Mouse (Mus musculus) CH12.LX (cell line): ENCODE results near the gene Slc4a11. TPM values are rescaled to one million over a fixed set of nuclear protein-coding genes. Genes with fewer than 3 reads are reported as not detected.

Experiments
- DNase-seq: peaks from one replicate; pipeline ENCODE4 v3.0.0-alpha.2; 2013; ENCODE audit errors: extremely low read depth
- H3K27ac ChIP-seq: 2 replicates; pipeline ENCODE4 v1.5.1; 2012; ENCODE audit warnings: low read depth, mild to moderate bottlenecking, control low read depth, moderate library complexity; ENCODE audit not compliant: insufficient read depth
- H3K27me3 ChIP-seq: replicated peaks from 2 replicates; pipeline ENCODE3; 2012; ENCODE audit warnings: inconsistent platforms
- H3K36me3 ChIP-seq, 2 experiments: replicated peaks in 1 of 2; 2 replicates each; pipeline versions ENCODE3 to v1.6.1; 2012; ENCODE audit warnings: inconsistent platforms in 1 of 2, low read length in 1 of 2, mild to moderate bottlenecking in 1 of 2, mixed read lengths in 1 of 2, moderate library complexity in 1 of 2; ENCODE audit not compliant: control insufficient read depth in 1 of 2, insufficient read depth in 1 of 2
- H3K4me1 ChIP-seq, 2 experiments: 2 replicates each; pipeline ENCODE4 v1.6.1; 2012; ENCODE audit warnings: inconsistent platforms in 1 of 2, moderate library complexity in 1 of 2; ENCODE audit not compliant: insufficient read depth in 2 of 2, control insufficient read depth in 1 of 2
- H3K4me2 ChIP-seq: 2 replicates; pipeline ENCODE4 v1.6.1; 2012; ENCODE audit warnings: low read depth, mild to moderate bottlenecking, control low read depth; ENCODE audit not compliant: poor library complexity, insufficient read depth, severe bottlenecking
- H3K4me3 ChIP-seq, 3 experiments: fragments of 150-350 bp in 1 of 3; sonication (generic) in 1 of 3; replicated peaks in 1 of 3; 2 replicates each; pipeline versions ENCODE3 to v1.5.1; 2011 to 2012; ENCODE audit warnings: low read depth in 2 of 3, low read length in 2 of 3, mild to moderate bottlenecking in 2 of 3, moderate library complexity in 2 of 3, control low read depth in 1 of 3, improper control_type of control experiment in 1 of 3, inconsistent platforms in 1 of 3, mixed read lengths in 1 of 3; ENCODE audit not compliant: poor library complexity in 1 of 3
- H3K79me2 ChIP-seq: replicated peaks from 2 replicates; pipeline ENCODE4 v1.6.1; 2012; ENCODE audit warnings: mild to moderate bottlenecking, moderate library complexity; ENCODE audit not compliant: control insufficient read depth, poor library complexity, insufficient read depth, severe bottlenecking; ENCODE audit errors: extremely low read depth
- H3K9ac ChIP-seq: 2 replicates; pipeline ENCODE4 v1.6.1; 2012; ENCODE audit warnings: low read depth, mild to moderate bottlenecking, control low read depth, moderate library complexity; ENCODE audit not compliant: insufficient read depth
- H3K9me3 ChIP-seq: replicated peaks from 2 replicates; pipeline ENCODE3; 2012; ENCODE audit warnings: low read length, inconsistent platforms, mixed read lengths
- BHLHE40 ChIP-seq: IDR thresholded peaks from 2 replicates; pipeline ENCODE4 v1.6.1; 2011; ENCODE audit warnings: mild to moderate bottlenecking, low read depth, low read length, improper control_type of control experiment
- CHD1 ChIP-seq: IDR thresholded peaks from 2 replicates; pipeline ENCODE4 v1.6.1; 2012; ENCODE audit warnings: low read depth, low read length, improper control_type of control experiment, inconsistent platforms
- E2F4 ChIP-seq: IDR thresholded peaks from 2 replicates; pipeline ENCODE4 v1.6.1; 2011; ENCODE audit warnings: low read depth, low read length, improper control_type of control experiment; ENCODE audit not compliant: insufficient replicate concordance
- ETS1 ChIP-seq: conservative IDR thresholded peaks from 2 replicates; pipeline ENCODE4 v1.6.1; 2012; ENCODE audit warnings: low read depth, mild to moderate bottlenecking, inconsistent platforms, low read length, improper control_type of control experiment, moderate library complexity
- IRF4 ChIP-seq: IDR thresholded peaks from 2 replicates; pipeline ENCODE4 v1.6.1; 2014; ENCODE audit warnings: low read depth, mild to moderate bottlenecking, inconsistent platforms, low read length, improper control_type of control experiment
- JUND ChIP-seq: conservative IDR thresholded peaks from 2 replicates; pipeline ENCODE4 v1.6.1; 2011; ENCODE audit warnings: low read depth, low read length, improper control_type of control experiment
- KAT2A ChIP-seq: IDR thresholded peaks from 2 replicates; pipeline ENCODE4 v1.6.1; 2012; ENCODE audit warnings: low read length, improper control_type of control experiment, inconsistent platforms; ENCODE audit not compliant: insufficient replicate concordance
- MAFK ChIP-seq: IDR thresholded peaks from 2 replicates; pipeline ENCODE4 v1.6.1; 2011; ENCODE audit warnings: low read length, improper control_type of control experiment; ENCODE audit not compliant: insufficient replicate concordance
- MEF2A ChIP-seq: IDR thresholded peaks from 2 replicates; pipeline ENCODE4 v1.6.1; 2014; ENCODE audit warnings: low read depth, mild to moderate bottlenecking, inconsistent platforms, low read length, improper control_type of control experiment, borderline replicate concordance
- NELFE ChIP-seq: IDR thresholded peaks from 2 replicates; pipeline ENCODE4 v1.6.1; 2011; ENCODE audit warnings: low read depth, low read length, improper control_type of control experiment
- NRF1 ChIP-seq: IDR thresholded peaks from 2 replicates; pipeline ENCODE4 v1.6.1; 2014; ENCODE audit warnings: low read depth, mild to moderate bottlenecking, inconsistent platforms, low read length, improper control_type of control experiment, moderate library complexity
- POLR2A ChIP-seq: IDR thresholded peaks from 2 replicates; pipeline ENCODE4 v1.6.1; 2011; ENCODE audit warnings: low read depth, mild to moderate bottlenecking, improper control_type of control experiment, low read length
- RCOR1 ChIP-seq: conservative IDR thresholded peaks from 2 replicates; pipeline ENCODE4 v1.6.1; 2012; ENCODE audit warnings: low read depth, mild to moderate bottlenecking, inconsistent platforms, low read length, improper control_type of control experiment
- SMC3 ChIP-seq: IDR thresholded peaks from 2 replicates; pipeline ENCODE4 v1.6.1; 2011; ENCODE audit warnings: low read depth, low read length, improper control_type of control experiment
- TBP ChIP-seq: conservative IDR thresholded peaks from 2 replicates; pipeline ENCODE4 v1.6.1; 2011; ENCODE audit warnings: low read depth, low read length, improper control_type of control experiment
- TCF12 ChIP-seq: IDR thresholded peaks from 2 replicates; pipeline ENCODE4 v1.6.1; 2014; ENCODE audit warnings: low read depth, mild to moderate bottlenecking, inconsistent platforms, low read length, improper control_type of control experiment
- UBTF ChIP-seq: IDR thresholded peaks from 2 replicates; pipeline ENCODE4 v1.6.1; 2012; ENCODE audit warnings: low read depth, mild to moderate bottlenecking, inconsistent platforms, low read length, improper control_type of control experiment, moderate library complexity
- USF1 ChIP-seq: IDR thresholded peaks from 2 replicates; pipeline ENCODE4 v1.6.1; 2014; ENCODE audit warnings: low read depth, mild to moderate bottlenecking, inconsistent platforms, low read length, improper control_type of control experiment
- ZC3H11A ChIP-seq: IDR thresholded peaks from 2 replicates; pipeline ENCODE4 v1.6.1; 2012; ENCODE audit warnings: low read depth, mild to moderate bottlenecking, inconsistent platforms, low read length, improper control_type of control experiment
- ZNF384 ChIP-seq: IDR thresholded peaks from 2 replicates; pipeline ENCODE4 v1.6.1; 2012; ENCODE audit warnings: low read depth, low read length, improper control_type of control experiment, inconsistent platforms
- dilution Hi-C: fragments of 300-500 bp; cut with MboI; formaldehyde crosslinking; loops from 2 replicates; pipeline ENCODE4 v1.14.3; 2020; ENCODE audit warnings: low sequenced_read_pairs; ENCODE audit not compliant: extremely low pct_unique_long_range_greater_than_20kb, extremely low pct_ligation_motif_present
- in situ Hi-C: fragments of 300-500 bp; cut with MboI; formaldehyde crosslinking; loops from 3 replicates; pipeline ENCODE4 v1.14.3; 2019; ENCODE audit warnings: low sequenced_read_pairs, low pct_ligation_motif_present, low pct_unique_long_range_greater_than_20kb, mixed read lengths
- polyA plus RNA-seq: library from polyadenylated mRNA; unstranded; fragments of >175 nt; gene quantifications from 2 replicates; pipeline ENCODE4 v1.2.1, GENCODE M21; 2012; ENCODE audit warnings: low read depth; ENCODE audit not compliant: insufficient read length
- total RNA-seq, 2 experiments: library from RNA; depleted of rRNA; stranded (reverse); fragments of 300-350 nt in 1 of 2; fragments of >200 nt in 1 of 2; gene quantifications; 2 replicates each; pipeline ENCODE4 v1.2.3; 2012 to 2014

Slc4a11 gene
- total and polyA plus RNA-seq, 3 experiments: 0.21 to 0.30 (median 0.27) TPM

GRCm38 (mm10) chr2:130730746-130731145 lies 33.4 kb upstream of the Slc4a11 start:
- no peak overlapping the region for H3K9ac ChIP-seq
- no peaks in the 10 kb centered on the region for H3K27me3 ChIP-seq
- in situ Hi-C loops: no loop called here
- no peak for DNase-seq
- no peak overlapping the region for H3K27ac ChIP-seq
- dilution Hi-C loops: no loop called here
- TF ChIP-seq NRF1 (no peak), NELFE (no peak), SMC3 (no peak), IRF4 (no peak), MEF2A (no peak), UBTF (no peak), TCF12 (no peak), KAT2A (no peak), ZC3H11A (no peak), BHLHE40 (no peak), CHD1 (no peak), JUND (no peak), TBP (no peak), MAFK (no peak), E2F4 (no peak), ZNF384 (no peak), POLR2A (no peak), RCOR1 (no peak), USF1 (no peak)
- peaks cover 3% of the 10 kb centered on the region for H3K9me3 ChIP-seq
- no peak overlapping the region for H3K4me3 ChIP-seq
- H3K4me1 ChIP-seq: peaks cover 0 to 6% of the 10 kb centered on the region in 2 experiments; a peak in 1 of 4 replicates
- H3K36me3 ChIP-seq: peaks cover 3 to 36% of the 10 kb centered on the region in 2 experiments
- H3K4me2 ChIP-seq: no peak overlapping the region
- no peaks in the 10 kb centered on the region for H3K79me2 ChIP-seq

- DNase-seq: no peak
- Histone ChIP-seq H3K79me2 (no peaks in the 10 kb centered on the region), H3K36me3 (peaks cover 3 to 36% of the 10 kb centered on the region in 2 experiments), H3K9ac (no peak overlapping the region), H3K27me3 (no peaks in the 10 kb centered on the region), H3K4me2 (no peak overlapping the region), H3K27ac (no peak overlapping the region)
- in situ Hi-C loops (no loop called here), dilution Hi-C loops (no loop called here)
- TF ChIP-seq NRF1 (no peak), ETS1 (no peak)
- TF ChIP-seq, all 38 proteins: peak for 0
- Histone ChIP-seq H3K9me3 (peaks cover 3% of the 10 kb centered on the region), H3K4me3 (no peak overlapping the region), H3K4me1 (peaks cover 0 to 6% of the 10 kb centered on the region in 2 experiments; a peak in 1 of 4 replicates)
Measured at GRCm38 (mm10) chr2:130728906-130729585, 31.7 kb upstream of the Slc4a11 start.
